Mouse (Mus musculus) cerebellum, adult 18-20 months (tissue): ENCODE data around the gene Myo1h.

ENCODE experiments used
- DNase-seq, 2 experiments: peaks; one replicate each; pipeline ENCODE4 v3.0.0; 2021

Gene Myo1h

GRCm38 (mm10) chr5:114407269-114407668, 118.3 kb downstream of the Myo1h start:
- peak; percentile 54 to 56 for DNase-seq

GRCm38 (mm10) chr5:114407810-114408209, 118.8 kb downstream of the Myo1h start:
- no peak for DNase-seq

GRCm38 (mm10) chr5:114408846-114409245, 119.9 kb downstream of the Myo1h start:
- DNase-seq, result no peak

- DNase-seq, result no peak
These were observed 121.5 kb downstream of the Myo1h start for GRCm38 (mm10) chr5:114410429-114410828.

- DNase-seq, result no peak
These were observed 123.5 kb downstream of the Myo1h start for GRCm38 (mm10) chr5:114412361-114412998.

- no peak for DNase-seq
These were observed 124.2 kb downstream of the Myo1h start for GRCm38 (mm10) chr5:114413067-114413735.
